Mouse (Mus musculus) small intestine, adult 2 months (tissue): Measurements from ENCODE around the gene Fignl1. TPM values are rescaled to one million over a fixed set of nuclear protein-coding genes. Genes with fewer than 3 reads are reported as not detected.

ENCODE experiments used
- H3K27ac ChIP-seq: fragments of 200-500 bp; 2 replicates; pipeline ENCODE4 v1.5.1; 2012; ENCODE audit warnings: low read depth, low read length, control low read depth, inconsistent platforms; ENCODE audit not compliant: insufficient read depth
- H3K27me3 ChIP-seq: fragments of 200-500 bp; 2 replicates; pipeline ENCODE4 v1.6.1; 2012; ENCODE audit warnings: mild to moderate bottlenecking, moderate library complexity, low read length, inconsistent platforms; ENCODE audit not compliant: control insufficient read depth, insufficient read depth
- H3K36me3 ChIP-seq: fragments of 200-500 bp; 2 replicates; pipeline ENCODE4 v1.6.1; 2012; ENCODE audit warnings: mild to moderate bottlenecking, low read length, control low read depth, inconsistent platforms; ENCODE audit not compliant: control insufficient read depth, insufficient read depth
- H3K4me1 ChIP-seq: fragments of 200-500 bp; 2 replicates; pipeline ENCODE4 v1.6.1; 2012; ENCODE audit warnings: low read length, inconsistent platforms, mixed read lengths; ENCODE audit not compliant: control insufficient read depth, insufficient read depth, insufficient read length
- H3K4me3 ChIP-seq: fragments of 200-500 bp; 2 replicates; pipeline ENCODE4 v1.5.1; 2012; ENCODE audit warnings: low read depth, mild to moderate bottlenecking, control low read depth, inconsistent platforms, low read length, moderate library complexity
- CTCF ChIP-seq: fragments of 200-500 bp; IDR thresholded peaks from 2 replicates; pipeline ENCODE4 v1.5.1; 2012; ENCODE audit warnings: low read depth, mild to moderate bottlenecking, control low read depth, inconsistent platforms, low read length, moderate library complexity, mixed read lengths; ENCODE audit not compliant: insufficient replicate concordance, insufficient read length; ENCODE audit errors: extremely low read depth
- POLR2A ChIP-seq: fragments of 200-500 bp; IDR thresholded peaks from 2 replicates; pipeline ENCODE4 v1.6.1; 2012; ENCODE audit warnings: low read depth, mild to moderate bottlenecking, control low read depth, inconsistent platforms, low read length, moderate library complexity
- WGBS: fragments of 180-500 bp; shearing (Covaris S2); methylation state at CpG from one replicate; pipeline ENCODE4 v1.1.7; 2018; 5-methylcytosine and 5-hydroxymethylcytosine counted together
- polyA plus RNA-seq: library from polyadenylated mRNA; depleted of rRNA; stranded (reverse); fragments of >200 nt; gene quantifications from 2 replicates; pipeline ENCODE4 v1.2.3, GENCODE M21; 2012

Fignl1 gene
- polyA plus RNA-seq, 1 experiment, result 0.85 TPM

DNA sequence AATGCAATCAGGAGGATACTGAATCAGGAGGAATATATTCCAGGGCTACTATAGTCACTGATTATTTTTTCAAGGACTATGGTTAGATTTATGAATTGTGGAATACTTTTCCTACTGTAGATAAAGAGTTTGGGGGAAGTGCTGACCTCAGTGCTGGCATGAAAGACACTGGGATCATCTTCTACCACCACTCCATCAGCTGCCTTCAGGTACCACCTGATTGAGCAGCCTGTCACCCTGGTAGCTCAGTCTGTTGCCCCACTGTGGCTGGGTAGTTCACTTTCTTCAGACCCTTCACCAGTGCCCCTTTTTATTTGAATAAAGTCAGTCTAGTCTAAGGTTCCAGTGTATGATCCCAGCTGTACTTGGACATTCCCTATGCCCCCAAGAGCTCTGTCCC is 42.0 kb downstream of the Fignl1 start:
- Histone ChIP-seq H3K4me1 (peaks cover 5% of the 10 kb centered on the region; the same call in 1 of the 2 replicates), H3K27me3 (no peaks in the 10 kb centered on the region), H3K27ac (no peak overlapping the region), H3K4me3 (no peak overlapping the region), H3K36me3 (0 out of 2 replicates have a peak, but pooled peaks cover 2% of the 10 kb centered on the region)
- no peak for TF ChIP-seq CTCF
- no peak for TF ChIP-seq POLR2A

DNA sequence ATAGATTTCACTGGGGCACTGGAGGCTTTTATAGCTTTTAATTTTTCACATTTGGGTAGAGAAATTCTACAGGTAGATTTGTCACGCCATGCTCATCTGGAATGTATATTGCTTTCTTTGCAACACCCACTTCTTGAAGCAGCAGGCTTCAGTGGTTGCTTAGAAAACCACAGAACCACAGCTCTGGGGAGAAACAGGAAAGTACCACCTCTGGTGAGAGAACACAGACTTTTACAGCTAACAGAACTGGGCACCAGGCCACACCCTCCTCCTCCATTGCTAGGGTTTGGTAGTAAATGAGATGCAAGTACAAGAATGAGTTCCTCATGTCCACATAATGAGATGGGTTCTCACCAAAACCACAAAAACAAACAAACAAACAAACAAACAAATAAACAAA is 42.7 kb downstream of the Fignl1 start:
- no peak for TF ChIP-seq POLR2A
- no peak for TF ChIP-seq CTCF
- peaks cover 5% of the 10 kb centered on the region; the same call in 1 of the 2 replicates for H3K4me1 ChIP-seq
- 69% methylated on average over 1 of the region's 1 CpGs for WGBS
- H3K27me3 ChIP-seq, result no peaks in the 10 kb centered on the region
- H3K4me3 ChIP-seq, result no peak overlapping the region
- 0 out of 2 replicates have a peak, but pooled peaks cover 2% of the 10 kb centered on the region for H3K36me3 ChIP-seq
- no peak overlapping the region for H3K27ac ChIP-seq

DNA sequence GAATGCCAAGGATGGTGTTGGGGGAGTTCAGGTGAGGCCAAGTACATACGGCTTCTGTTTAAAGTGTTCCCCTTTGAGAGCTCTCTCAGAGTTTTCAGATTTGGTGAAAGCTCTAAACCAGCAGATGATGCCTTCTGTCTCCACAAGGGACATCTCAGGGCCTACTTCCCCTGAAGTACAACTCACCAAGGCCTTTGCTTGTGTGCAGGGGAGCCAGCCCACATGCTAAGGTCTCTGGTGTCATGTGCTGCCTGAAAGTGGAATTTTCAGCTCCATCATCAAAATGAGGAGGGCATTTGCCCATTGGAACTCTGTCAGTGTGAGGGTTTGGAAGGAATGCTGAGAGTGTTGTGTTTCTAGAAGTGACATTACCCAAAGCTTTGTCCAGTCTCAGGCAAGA is 43.3 kb downstream of the Fignl1 start:
- TF ChIP-seq CTCF, result no peak
- TF ChIP-seq POLR2A, result no peak
- H3K4me3 ChIP-seq, result no peak overlapping the region
- H3K27ac ChIP-seq, result no peak overlapping the region
- H3K36me3 ChIP-seq, result 0 out of 2 replicates have a peak, but pooled peaks cover 2% of the 10 kb centered on the region
- H3K4me1 ChIP-seq, result peaks cover 5% of the 10 kb centered on the region; the same call in 1 of the 2 replicates
- 56% methylated on average over 1 of the region's 1 CpGs for WGBS
- H3K27me3 ChIP-seq, result no peaks in the 10 kb centered on the region

DNA sequence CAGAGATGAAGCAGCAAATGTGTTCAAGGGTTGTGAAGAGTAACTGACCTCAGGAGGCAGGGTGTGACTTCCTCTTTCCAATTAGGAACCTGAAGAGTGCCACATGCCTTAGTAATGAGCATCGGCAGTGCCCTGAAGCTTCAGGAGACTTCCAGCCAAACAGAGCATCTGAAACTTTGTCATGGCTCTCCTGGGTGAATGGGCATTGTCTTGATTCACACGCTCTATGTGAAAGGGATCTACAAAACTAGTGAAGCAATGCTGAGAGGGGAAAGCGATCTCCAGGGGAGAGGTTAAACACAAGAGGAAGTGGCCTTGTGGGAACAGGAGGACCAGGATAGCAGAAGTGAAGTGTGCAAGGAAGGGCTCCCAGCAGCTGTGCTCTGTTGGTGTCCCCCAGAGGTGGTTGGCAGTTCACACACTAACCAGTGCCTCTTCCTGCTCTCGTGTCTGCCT is 45.5 kb downstream of the Fignl1 start:
- no peak for TF ChIP-seq CTCF
- TF ChIP-seq POLR2A, result no peak
- 57% methylated on average over 4 of the region's 4 CpGs for WGBS
- Histone ChIP-seq H3K4me1 (peaks cover 5% of the 10 kb centered on the region; the same call in 1 of the 2 replicates), H3K27me3 (no peaks in the 10 kb centered on the region), H3K4me3 (no peak overlapping the region), H3K27ac (0 out of 2 replicates have a peak overlapping the region, but pooled peaks have one; percentile 33), H3K36me3 (no peaks in the 10 kb centered on the region)

DNA sequence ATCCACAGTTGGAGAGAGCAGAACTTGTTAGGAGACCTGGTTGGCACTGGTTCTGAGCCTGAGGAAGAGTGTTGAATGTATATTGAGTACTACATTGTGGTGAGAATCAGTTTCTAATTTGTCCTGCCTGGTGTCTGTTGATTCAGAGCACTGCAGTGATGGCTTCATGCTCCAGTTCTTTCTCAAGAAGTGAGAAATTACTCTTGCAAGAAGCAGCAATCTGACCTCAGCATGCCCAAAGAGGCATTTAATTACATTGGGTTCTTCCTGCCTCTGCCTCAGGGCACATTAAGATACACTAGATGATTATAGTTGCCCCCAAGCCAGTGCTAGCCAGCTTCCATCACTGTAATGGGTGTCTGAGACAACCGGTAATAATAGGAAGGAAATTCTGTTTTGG is 49.9 kb downstream of the Fignl1 start:
- H3K4me3 ChIP-seq, result no peak overlapping the region
- peaks cover 3% of the 10 kb centered on the region; the same call in 1 of the 2 replicates for H3K4me1 ChIP-seq
- no peak for TF ChIP-seq POLR2A
- TF ChIP-seq CTCF, result no peak
- no peak overlapping the region for H3K27ac ChIP-seq
- WGBS, result 96% methylated on average over 1 of the region's 1 CpGs
- no peaks in the 10 kb centered on the region for H3K36me3 ChIP-seq
- no peaks in the 10 kb centered on the region for H3K27me3 ChIP-seq

DNA sequence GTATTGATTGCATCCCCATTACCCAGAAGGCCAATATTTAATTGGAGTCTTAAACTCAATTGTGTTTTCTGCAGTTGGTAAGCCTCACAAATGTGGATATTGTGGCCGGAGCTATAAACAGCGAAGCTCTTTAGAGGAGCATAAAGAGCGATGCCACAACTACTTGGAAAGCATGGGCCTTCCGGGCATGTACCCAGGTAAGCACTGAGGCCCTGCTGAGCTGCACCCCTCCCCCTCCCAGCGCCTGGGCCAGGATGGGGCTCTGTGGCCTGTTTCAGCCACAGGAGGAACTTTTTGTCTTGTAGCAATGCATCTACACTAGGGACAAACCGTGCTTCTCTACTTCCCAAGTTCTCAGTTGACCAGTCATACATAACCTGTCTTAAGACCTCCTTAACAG is 50.6 kb downstream of the Fignl1 start:
- Histone ChIP-seq H3K27me3 (no peaks in the 10 kb centered on the region), H3K4me3 (no peak overlapping the region), H3K27ac (no peak overlapping the region), H3K4me1 (peaks cover under 1% of the 10 kb centered on the region; the same call in 1 of the 2 replicates), H3K36me3 (no peaks in the 10 kb centered on the region)
- 72% methylated on average over 6 of the region's 6 CpGs for WGBS
- TF ChIP-seq CTCF, result no peak

DNA sequence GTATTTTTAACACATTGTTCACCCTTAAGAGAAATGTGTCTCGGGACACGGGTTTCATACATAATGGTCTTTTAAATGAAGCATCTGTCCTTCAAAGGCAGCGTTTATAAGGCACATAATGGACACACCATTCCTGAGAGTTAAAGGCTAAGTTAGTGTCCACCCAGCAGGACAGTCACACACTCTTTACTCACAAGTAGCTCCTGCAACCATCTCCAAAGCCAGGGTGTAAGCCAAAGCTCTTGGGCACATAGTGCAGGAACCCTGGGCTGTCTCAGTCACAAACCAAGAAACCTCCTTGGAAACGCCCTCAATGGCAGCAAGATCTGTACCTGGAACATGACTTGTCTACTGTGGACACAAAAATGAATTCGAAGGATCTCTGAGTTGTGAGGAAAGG is 55.9 kb downstream of the Fignl1 start:
- H3K4me1 ChIP-seq, result no peaks in the 10 kb centered on the region
- no peak for TF ChIP-seq POLR2A
- no peak for TF ChIP-seq CTCF
- H3K27ac ChIP-seq, result no peak overlapping the region
- no peak overlapping the region for H3K4me3 ChIP-seq
- H3K27me3 ChIP-seq, result no peaks in the 10 kb centered on the region
- 69% methylated on average over 5 of the region's 5 CpGs for WGBS
- no peaks in the 10 kb centered on the region for H3K36me3 ChIP-seq

DNA sequence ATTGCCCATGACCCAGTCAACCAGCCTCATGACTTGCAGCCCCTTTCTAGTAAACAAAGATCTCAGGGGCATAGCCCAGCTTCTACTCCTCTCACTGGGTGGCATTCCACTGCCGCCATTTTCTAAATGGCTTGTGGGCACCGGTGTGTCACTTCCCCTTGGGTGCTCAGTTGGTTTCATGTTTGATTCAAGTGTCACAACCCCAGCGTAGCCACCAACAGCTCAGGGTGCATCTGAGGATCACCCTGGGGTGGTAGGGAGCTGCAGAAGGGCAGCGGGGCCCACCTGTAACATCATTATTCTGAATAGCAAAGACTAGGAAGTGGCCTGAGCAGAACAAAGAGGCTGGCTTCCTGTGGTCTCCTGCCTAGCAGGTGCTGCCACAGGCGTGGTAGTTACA is 57.7 kb downstream of the Fignl1 start:
- WGBS, result 78% methylated on average over 5 of the region's 5 CpGs
- Histone ChIP-seq H3K27me3 (no peaks in the 10 kb centered on the region), H3K4me1 (no peaks in the 10 kb centered on the region), H3K27ac (no peak overlapping the region), H3K4me3 (no peak overlapping the region), H3K36me3 (no peaks in the 10 kb centered on the region)
- TF ChIP-seq POLR2A (no peak), CTCF (no peak)
